Mouse (Mus musculus): ENCODE data around the gene Nlrc3.

GRCm38 (mm10) chr16:3964990-3965389 lies 11.4 kb downstream of the Nlrc3 start:
- TF ChIP-seq POLR2A (IDR thresholded peaks at IDR 0.05; ENCODE audit: low read depth, low read length) (no peak), CTCF (conservative IDR thresholded peaks at IDR 0.05; ENCODE audit: insufficient read depth, insufficient read length, low read depth, low read length) (no peak)
